Mouse (Mus musculus) C2C12 (cell line): ENCODE results near the gene Prm1.

Source experiments
- CTCF ChIP-seq: IDR thresholded peaks from one replicate; pipeline ENCODE4 v1.5.1; 2011; ENCODE audit not compliant: control insufficient read depth, insufficient read depth, insufficient read length
- MAX ChIP-seq: IDR thresholded peaks from one replicate; pipeline ENCODE4 v1.6.1; 2011; ENCODE audit warnings: mild to moderate bottlenecking, control low read depth
- USF1 ChIP-seq: IDR thresholded peaks from one replicate; pipeline ENCODE4 v1.6.1; 2011; ENCODE audit warnings: low read depth, mild to moderate bottlenecking, control low read depth, moderate library complexity

DNA sequence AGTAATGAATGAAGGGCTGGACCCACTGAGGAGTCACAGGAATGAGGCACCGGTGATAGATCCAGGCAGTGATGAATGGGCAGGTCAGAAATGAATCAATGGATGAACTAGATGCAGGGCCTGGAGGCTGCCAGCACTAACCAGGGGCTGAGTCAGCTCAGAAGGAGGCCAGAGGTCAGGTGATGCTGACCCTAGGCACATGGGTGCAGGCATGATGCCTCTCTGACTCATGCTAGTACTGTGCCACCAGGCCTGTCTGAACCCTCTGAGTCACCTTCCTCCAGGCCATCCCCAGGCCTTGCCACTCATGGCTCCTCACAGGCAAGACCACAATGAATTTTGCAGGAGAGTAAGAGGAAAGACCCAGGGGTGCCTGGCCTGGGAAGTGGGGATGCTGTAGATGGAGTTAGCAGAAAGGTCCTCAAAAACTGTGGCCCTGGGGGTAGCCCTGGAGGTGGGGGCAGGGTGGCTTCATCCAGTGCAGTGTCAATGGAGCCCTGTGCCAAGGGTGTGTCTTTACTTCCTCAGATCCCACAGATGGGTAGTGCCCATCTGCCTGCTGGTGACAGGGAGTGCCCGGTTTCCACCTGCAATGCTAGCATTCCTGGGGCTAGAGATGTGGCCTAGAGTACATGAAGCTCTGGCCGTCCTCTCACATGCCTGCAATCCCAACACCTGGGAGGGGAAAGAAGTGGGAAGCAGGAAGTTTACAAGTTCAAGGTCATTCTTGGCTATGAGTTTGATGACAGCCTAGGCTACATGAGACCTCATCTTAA is 50.9 kb downstream of the Prm1 start:
- TF ChIP-seq CTCF (no peak), USF1 (peak; percentile 90), MAX (peak; percentile 93)
